Mouse (Mus musculus) hindbrain, postnatal 0 days (tissue): ENCODE results near the gene Grb10. TPM values are rescaled to one million over a fixed set of nuclear protein-coding genes. Genes with fewer than 3 reads are reported as not detected.
A peak's percentile ranks its signal among the peaks of the same experiment; 100 is the strongest.

Experiments
- ATAC-seq: fragments of 200-750 bp; cut with Nextera tagmentation; 2 replicates; pipeline ENCODE4 v1.8.0; 2017; ENCODE audit warnings: mild to moderate bottlenecking, moderate TSS enrichment, moderate library complexity
- DNase-seq: peaks from one replicate; pipeline ENCODE4 v3.0.0-alpha.2; 2015; ENCODE audit warnings: low spot score
- H3K27ac ChIP-seq: fragments of 300-500 bp; sonication (generic); 2 replicates; pipeline ENCODE4 v1.5.1; 2014; ENCODE audit warnings: mild to moderate bottlenecking
- H3K27me3 ChIP-seq: fragments of 300-500 bp; sonication (generic); 2 replicates; pipeline ENCODE4 v1.6.1; 2014; ENCODE audit warnings: low read length, mixed read lengths; ENCODE audit not compliant: insufficient read depth
- H3K36me3 ChIP-seq: fragments of 300-500 bp; sonication (generic); 2 replicates; pipeline ENCODE4 v1.6.1; 2014; ENCODE audit warnings: low read length, mixed read lengths; ENCODE audit not compliant: insufficient read depth
- H3K4me1 ChIP-seq: fragments of 300-500 bp; sonication (generic); 2 replicates; pipeline ENCODE4 v1.6.1; 2014; ENCODE audit warnings: antibody characterized with exemption, low read length, mixed read lengths; ENCODE audit not compliant: insufficient read depth
- H3K4me2 ChIP-seq: fragments of 300-500 bp; sonication (generic); 2 replicates; pipeline ENCODE4 v1.6.1; 2014; ENCODE audit warnings: low read depth, mild to moderate bottlenecking, low read length, moderate library complexity, mixed read lengths
- H3K4me3 ChIP-seq: fragments of 300-500 bp; sonication (generic); 2 replicates; pipeline ENCODE4 v1.5.1; 2014; ENCODE audit warnings: low read length
- H3K9ac ChIP-seq: fragments of 300-500 bp; sonication (generic); replicated peaks from 2 replicates; pipeline ENCODE4 v1.6.1; 2014; ENCODE audit warnings: mild to moderate bottlenecking, low read length, moderate library complexity, mixed read lengths
- H3K9me3 ChIP-seq: fragments of 300-500 bp; sonication (generic); 2 replicates; pipeline ENCODE4 v1.6.1; 2016; ENCODE audit warnings: low read length, mixed read lengths
- CTCF ChIP-seq: IDR thresholded peaks from 2 replicates; pipeline ENCODE4 v1.5.1; 2016; ENCODE audit warnings: antibody characterized with exemption, control low read depth, low read depth
- WGBS: fragments of 180-500 bp; shearing (Covaris S2); extraction: QIAGEN DNeasy Blood & Tissue Kit; methylation state at CpG from one replicate; pipeline ENCODE4 v1.1.7; 2014; 5-methylcytosine and 5-hydroxymethylcytosine counted together
- polyA plus RNA-seq: library from polyadenylated mRNA; unstranded; fragments of >200 nt; fragmentation: Nextera tagmentation; extraction: Ambion mirVana; gene quantifications from 2 replicates; pipeline ENCODE4 v1.2.1, GENCODE M21; 2015
- total RNA-seq: library from RNA; depleted of rRNA; stranded (reverse); fragments of >200 nt; gene quantifications from 2 replicates; pipeline ENCODE4 v1.2.3, GENCODE M21; 2014

Gene Grb10
- total and polyA plus RNA-seq, 2 experiments from 2014 or later: 48.7 to 111 TPM

DNA sequence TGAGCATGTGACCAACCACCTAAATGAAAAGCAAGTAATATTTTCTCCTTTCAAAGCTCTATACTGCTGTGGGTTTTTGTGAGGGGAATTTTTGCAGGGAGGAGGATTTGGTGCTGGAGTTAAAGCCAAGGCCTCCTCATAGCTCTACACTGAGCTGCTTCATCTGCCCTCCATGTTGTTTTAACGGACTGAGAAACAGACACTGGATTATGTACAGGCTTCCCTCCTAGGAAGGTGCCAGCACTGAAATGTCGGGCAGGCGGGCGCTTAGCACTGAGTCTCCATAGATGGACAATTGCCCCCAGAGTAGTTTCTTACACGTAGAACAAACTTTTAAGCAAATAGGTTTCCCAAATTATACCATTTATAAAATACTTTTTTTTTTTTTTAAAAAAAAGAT is 4.1 kb downstream of the Grb10 start:
- ATAC-seq (no peak), DNase-seq (no peak)
- TF ChIP-seq CTCF: no peak
- WGBS: 39% methylated on average over 5 of the region's 5 CpGs
- Histone ChIP-seq H3K9ac (no peak overlapping the region), H3K36me3 (no peaks in the 10 kb centered on the region), H3K4me2 (peak overlapping the region; percentile 53; the same call in 1 of the 2 replicates), H3K4me1 (no peaks in the 10 kb centered on the region), H3K27ac (no peak overlapping the region), H3K4me3 (no peak overlapping the region), H3K27me3 (peaks cover 72% of the 10 kb centered on the region), H3K9me3 (no peaks in the 10 kb centered on the region)

DNA sequence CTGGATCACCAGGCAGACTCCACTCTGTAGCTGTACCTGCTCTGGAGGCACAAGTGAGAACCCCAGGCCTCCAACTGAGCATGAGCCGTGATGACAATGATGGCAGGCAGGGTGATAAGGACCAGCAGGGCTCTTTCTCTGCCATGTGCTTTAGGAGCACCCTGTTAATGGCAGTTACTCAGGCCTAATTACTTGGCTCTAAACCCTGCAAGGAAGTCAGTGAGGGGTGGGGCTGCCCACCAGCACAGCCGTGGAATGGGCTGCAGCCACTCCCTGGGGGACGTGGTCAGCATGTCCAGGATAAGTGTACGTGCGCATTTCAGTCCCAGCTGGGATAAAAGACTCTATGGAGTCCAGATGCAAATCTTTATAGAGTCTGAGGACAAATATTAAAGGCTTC is 5.7 kb downstream of the Grb10 start:
- Histone ChIP-seq H3K9ac (no peak overlapping the region), H3K4me3 (no peak overlapping the region), H3K27ac (peak overlapping the region; percentile 6; the same call in 1 of the 2 replicates), H3K4me1 (no peaks in the 10 kb centered on the region), H3K9me3 (0 out of 2 replicates have a peak, but pooled peaks cover 1% of the 10 kb centered on the region), H3K36me3 (no peaks in the 10 kb centered on the region), H3K4me2 (no peak overlapping the region), H3K27me3 (peaks cover 62% of the 10 kb centered on the region)
- TF ChIP-seq CTCF: no peak
- ATAC-seq (no peak), DNase-seq (no peak)
- WGBS: 28% methylated on average over 5 of the region's 5 CpGs

GRCm38 (mm10) chr11:12026638-12027037 is 11.8 kb downstream of the Grb10 start:
- TF ChIP-seq CTCF: no peak
- peak overlapping the region; percentile 51 for H3K9ac ChIP-seq
- no peaks in the 10 kb centered on the region for H3K36me3 ChIP-seq
- H3K4me1 ChIP-seq: no peaks in the 10 kb centered on the region
- ATAC-seq (peak; percentile 66), DNase-seq (peak; percentile 76)
- H3K4me3 ChIP-seq: peak overlapping the region; percentile 42
- H3K27ac ChIP-seq: peak overlapping the region; percentile 90
- peaks cover 18% of the 10 kb centered on the region for H3K27me3 ChIP-seq
- H3K9me3 ChIP-seq: peaks cover 14% of the 10 kb centered on the region; the same call in 1 of the 2 replicates
- H3K4me2 ChIP-seq: peak overlapping the region; percentile 55
- WGBS: 53% methylated on average over 17 of the region's 17 CpGs

- peak overlapping the region; percentile 51 for H3K9ac ChIP-seq
- ATAC-seq (peak; percentile 92), DNase-seq (peak; percentile 86)
- H3K4me3 ChIP-seq: peak overlapping the region; percentile 42
- no peaks in the 10 kb centered on the region for H3K36me3 ChIP-seq
- H3K27ac ChIP-seq: peak overlapping the region; percentile 90
- H3K4me1 ChIP-seq: no peaks in the 10 kb centered on the region
- peaks cover 15% of the 10 kb centered on the region; the same call in 1 of the 2 replicates for H3K9me3 ChIP-seq
- WGBS: 61% methylated on average over 108 of the region's 108 CpGs
- peak; percentile 71 for TF ChIP-seq CTCF
- H3K27me3 ChIP-seq: peaks cover 21% of the 10 kb centered on the region
- H3K4me2 ChIP-seq: peak overlapping the region; percentile 55
These were observed 12.5 kb downstream of the Grb10 start for GRCm38 (mm10) chr11:12025756-12026593.

DNA sequence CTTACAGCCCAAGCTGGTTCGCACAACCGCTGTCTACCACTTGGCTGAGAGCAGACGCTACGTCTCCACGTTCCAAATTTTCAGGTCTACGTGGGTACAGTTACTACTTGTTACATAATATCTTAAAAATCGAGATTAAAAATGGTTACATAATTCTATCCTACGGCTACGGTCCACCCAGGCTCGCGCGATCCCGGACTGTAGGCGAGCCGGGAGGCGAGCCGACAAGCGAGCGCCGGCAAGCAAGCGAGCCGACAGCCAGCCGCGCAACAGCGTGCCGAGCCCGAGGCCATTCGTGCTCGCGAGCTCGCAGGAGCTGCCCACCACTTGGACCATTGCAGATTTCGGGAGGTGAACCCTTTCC is 13.1 kb downstream of the Grb10 start:
- Histone ChIP-seq H3K4me1 (no peaks in the 10 kb centered on the region), H3K9me3 (peaks cover 15% of the 10 kb centered on the region; the same call in 1 of the 2 replicates), H3K27ac (peak overlapping the region; percentile 90; the same call in 1 of the 2 replicates), H3K36me3 (no peaks in the 10 kb centered on the region), H3K4me3 (peak overlapping the region; percentile 42), H3K4me2 (peak overlapping the region; percentile 55), H3K9ac (peak overlapping the region; percentile 51; the same call in 1 of the 2 replicates), H3K27me3 (peaks cover 15% of the 10 kb centered on the region)
- ATAC-seq (peak; percentile 69), DNase-seq (no peak)
- 55% methylated on average over 32 of the region's 32 CpGs for WGBS
- TF ChIP-seq CTCF: no peak

DNA sequence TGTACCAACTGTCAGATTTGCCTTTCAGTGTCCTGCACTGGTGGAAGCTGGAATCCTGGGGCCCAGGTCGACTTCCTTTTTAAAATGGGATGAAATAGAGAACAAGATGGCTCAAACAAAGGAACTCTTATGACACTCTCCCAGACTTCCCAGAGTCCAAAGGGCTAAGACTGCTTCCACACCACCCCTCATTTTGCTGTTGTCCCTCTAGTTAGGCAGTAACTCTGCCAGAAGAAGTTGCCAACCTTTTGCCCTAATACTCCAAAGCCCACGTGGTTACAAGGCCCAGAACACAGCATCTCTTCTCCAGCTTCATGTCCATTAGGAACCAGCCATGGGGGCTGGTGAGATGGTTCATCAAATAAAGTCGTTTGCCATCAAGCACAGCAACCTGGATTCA is 15.4 kb downstream of the Grb10 start:
- Histone ChIP-seq H3K9me3 (peaks cover 15% of the 10 kb centered on the region; the same call in 1 of the 2 replicates), H3K4me3 (no peak overlapping the region), H3K27me3 (0 out of 2 replicates have a peak, but pooled peaks cover 7% of the 10 kb centered on the region), H3K36me3 (no peaks in the 10 kb centered on the region), H3K4me1 (no peaks in the 10 kb centered on the region), H3K9ac (no peak overlapping the region), H3K4me2 (no peak overlapping the region), H3K27ac (no peak overlapping the region)
- no peak for DNase-seq
- no peak for TF ChIP-seq CTCF
- no peak for ATAC-seq
- 57% methylated on average over 3 of the region's 3 CpGs for WGBS

DNA sequence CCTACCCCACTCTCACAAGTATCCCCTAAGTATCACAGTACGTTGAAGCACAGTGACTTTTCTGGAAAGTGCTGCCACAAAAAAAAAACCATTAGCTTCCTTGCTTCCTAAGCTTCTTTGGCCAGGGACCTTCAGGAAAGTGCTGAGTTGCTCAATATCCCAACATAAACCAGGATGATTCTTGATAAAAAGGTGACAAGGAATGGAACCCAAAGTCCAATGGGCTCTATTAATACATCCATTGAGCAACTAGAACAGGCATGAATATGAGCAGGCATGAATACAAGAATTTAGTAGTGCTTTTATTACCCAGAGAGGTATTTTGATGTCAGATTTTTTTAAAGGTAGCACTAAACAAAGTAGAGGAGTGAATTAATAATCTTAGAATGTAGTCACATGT is 18.8 kb downstream of the Grb10 start:
- no peak for TF ChIP-seq CTCF
- Histone ChIP-seq H3K9me3 (peaks cover 3% of the 10 kb centered on the region; the same call in 1 of the 2 replicates), H3K27ac (no peak overlapping the region), H3K9ac (no peak overlapping the region), H3K27me3 (0 out of 2 replicates have a peak, but pooled peaks cover 7% of the 10 kb centered on the region), H3K4me3 (no peak overlapping the region), H3K4me2 (no peak overlapping the region), H3K36me3 (no peaks in the 10 kb centered on the region), H3K4me1 (no peaks in the 10 kb centered on the region)
- no peak for ATAC-seq
- no peak for DNase-seq
- WGBS: 81% methylated on average over 1 of the region's 1 CpGs
